Mouse (Mus musculus): ENCODE measurements around the gene B3gnt2. TPM values are rescaled to one million over a fixed set of nuclear protein-coding genes. Genes with fewer than 3 reads are reported as not detected.

B3gnt2 gene
- total and polyA plus RNA-seq, 3 experiments = 36.8 to 66.4 TPM; not detected in 1

GRCm38 (mm10) chr11:22752596-22752995, 108.2 kb downstream of the B3gnt2 start:
- H3K79me2 ChIP-seq (ENCODE audit: control insufficient read depth, insufficient read depth, low read length, poor library complexity) = no peaks in the 10 kb centered on the region
- no peak for DNase-seq (ENCODE audit: low read depth, low spot score)
- H3K9ac ChIP-seq (ENCODE audit: control insufficient read depth, low read depth, low read length, poor library complexity, severe bottlenecking) = no peak overlapping the region
- H3K4me1 ChIP-seq (ENCODE audit: control insufficient read depth in 1 of 2, insufficient read depth in 2 of 2, low read length in 2 of 2) = no peaks in the 10 kb centered on the region
- TF ChIP-seq GABPA (IDR thresholded peaks at IDR 0.05; ENCODE audit: low read depth, low read length) = no peak
- no peak for TF ChIP-seq BHLHE40 (IDR thresholded peaks at IDR 0.05; ENCODE audit: borderline replicate concordance, low read depth, low read length)
- TF ChIP-seq POLR2AphosphoS5 (IDR thresholded peaks at IDR 0.05; ENCODE audit: borderline replicate concordance, low read depth, low read length) = no peak
- no peak for TF ChIP-seq RCOR1 (IDR thresholded peaks at IDR 0.05; ENCODE audit: low read depth, low read length)
- no peak for TF ChIP-seq MYB (IDR thresholded peaks at IDR 0.05; ENCODE audit: low read depth, low read length)
- TF ChIP-seq NRF1 (IDR thresholded peaks at IDR 0.05; ENCODE audit: insufficient read depth, low read depth, low read length, poor library complexity, severe bottlenecking) = no peak
- TF ChIP-seq EP300 (IDR thresholded peaks at IDR 0.05; ENCODE audit: low read depth in 1 of 2, low read length in 2 of 2) = no peak
- TF ChIP-seq POLR2AphosphoS2 (IDR thresholded peaks at IDR 0.05; ENCODE audit: low read length) = no peak
- TF ChIP-seq USF1 (IDR thresholded peaks at IDR 0.05; ENCODE audit: low read depth, low read length) = no peak
- TF ChIP-seq UBTF (IDR thresholded peaks at IDR 0.05; ENCODE audit: borderline replicate concordance, insufficient read depth, low read depth, low read length) = no peak
- no peak for TF ChIP-seq TBP (IDR thresholded peaks at IDR 0.05; ENCODE audit: low read depth, low read length)
- TF ChIP-seq SIN3A (IDR thresholded peaks at IDR 0.05; ENCODE audit: low read length) = no peak
- TF ChIP-seq MEF2A (IDR thresholded peaks at IDR 0.05; ENCODE audit: extremely low read depth, insufficient replicate concordance, low read depth, low read length, poor library complexity, severe bottlenecking) = no peak
- no peak for TF ChIP-seq CHD1 (IDR thresholded peaks at IDR 0.05; ENCODE audit: low read depth, low read length)
- H3K27ac ChIP-seq (ENCODE audit: control insufficient read depth, low read depth, low read length) = no peak overlapping the region
- H3K9me3 ChIP-seq (replicated peaks; ENCODE audit: insufficient read depth, low read length) = no peaks in the 10 kb centered on the region
- no peaks in the 10 kb centered on the region for H3K36me3 ChIP-seq (ENCODE audit: control insufficient read depth in 1 of 2, insufficient read depth in 2 of 2, low read length in 2 of 2)
- H3K4me3 ChIP-seq (ENCODE audit: control insufficient read depth in 1 of 2, insufficient read depth in 1 of 2, low read depth in 2 of 2, low read length in 2 of 2) = no peak overlapping the region
- no peaks in the 10 kb centered on the region for H3K27me3 ChIP-seq (ENCODE audit: control insufficient read depth in 1 of 2, insufficient read depth in 2 of 2, low read length in 2 of 2)

- Histone ChIP-seq H3K36me3 (ENCODE audit: control insufficient read depth in 1 of 2, insufficient read depth in 2 of 2, low read length in 2 of 2) (no peaks in the 10 kb centered on the region), H3K9me3 (replicated peaks; ENCODE audit: insufficient read depth, low read length) (no peaks in the 10 kb centered on the region), H3K79me2 (ENCODE audit: control insufficient read depth, insufficient read depth, low read length, poor library complexity) (no peaks in the 10 kb centered on the region), H3K27me3 (ENCODE audit: control insufficient read depth in 1 of 2, insufficient read depth in 2 of 2, low read length in 2 of 2) (no peaks in the 10 kb centered on the region), H3K9ac (ENCODE audit: control insufficient read depth, low read depth, low read length, poor library complexity, severe bottlenecking) (no peak overlapping the region), H3K4me3 (ENCODE audit: control insufficient read depth in 1 of 2, insufficient read depth in 1 of 2, low read depth in 2 of 2, low read length in 2 of 2) (no peak overlapping the region), H3K4me1 (ENCODE audit: control insufficient read depth in 1 of 2, insufficient read depth in 2 of 2, low read length in 2 of 2) (no peaks in the 10 kb centered on the region), H3K27ac (ENCODE audit: control insufficient read depth, low read depth, low read length) (no peak overlapping the region)
- no peak for DNase-seq (ENCODE audit: low read depth, low spot score)
- TF ChIP-seq POLR2AphosphoS2 (IDR thresholded peaks at IDR 0.05; ENCODE audit: low read length) = peak; percentile 91
- no peak for TF ChIP-seq ZC3H11A (IDR thresholded peaks at IDR 0.05; ENCODE audit: low read depth, low read length)
These were observed 109.2 kb downstream of the B3gnt2 start for GRCm38 (mm10) chr11:22751592-22751991.
